21 mouse cellular contexts compared by ENCODE assay signal in genomic region chr7:27198355-27198754, GRCm38 (mm10). TPM values are rescaled to one million over a fixed set of nuclear protein-coding genes. Genes with fewer than 3 reads are reported as not detected.
"Had no signal": no experiment of that assay in that cellular context is flagged by ENCODE, and none has a peak within 500 bp of the region (broad histone marks: within the 10 kb centered on the region; RNA-seq: fewer than 3 reads in every experiment).

No protein-coding gene starts in this region.

- H3K27me3 ChIP-seq: limb, embryonic 13.5 days; liver, embryonic 13.5 days; neural tube, embryonic 15.5 days; stomach, embryonic 15.5 days had no signal

- H3K4me3 ChIP-seq: limb, embryonic 13.5 days; liver, embryonic 13.5 days; myocyte; neural tube, embryonic 15.5 days; stomach, embryonic 15.5 days had no signal

- DNase-seq: kidney, adult 8-10 months; left cerebral cortex, postnatal 4 days; liver, embryonic 13.5 days; lung, adult 18-20 months; midbrain, embryonic 14.5 days; spleen, adult 18-20 months; thymus, postnatal 36 days had no signal

- H3K4me2 ChIP-seq: limb, embryonic 13.5 days; liver, embryonic 13.5 days; neural tube, embryonic 15.5 days; stomach, embryonic 15.5 days had no signal

- H3K9me3 ChIP-seq: limb, embryonic 13.5 days; liver, embryonic 13.5 days; neural tube, embryonic 15.5 days; stomach, embryonic 15.5 days had no signal

- H3K27ac ChIP-seq: kidney, postnatal 0 days; limb, embryonic 13.5 days; liver, embryonic 13.5 days; neural tube, embryonic 15.5 days; stomach, embryonic 15.5 days had no signal

- H3K9ac ChIP-seq: limb, embryonic 13.5 days; liver, embryonic 13.5 days; neural tube, embryonic 15.5 days; stomach, embryonic 15.5 days had no signal

RNA-seq across cellular contexts. Expression of gene Mia, which starts 17.4 kb away (rescaled TPM):
- total RNA-seq: megakaryocyte progenitor cell, adult 5-6 weeks had no signal
- polyA plus RNA-seq: liver, embryonic 13.5 days had no signal

RNA-seq across cellular contexts. Expression of gene Gm21983, which starts 17.5 kb away (rescaled TPM):
- total RNA-seq: layer of hippocampus, adult 8-10 months; layer of hippocampus, postnatal 14 days; left cerebral cortex, adult 18-20 months; left cerebral cortex, postnatal 10 days; left cerebral cortex, postnatal 4 days; megakaryocyte progenitor cell, adult 5-6 weeks had no signal
- polyA plus RNA-seq: large intestine, adult 2 months; liver, embryonic 13.5 days; midbrain, embryonic 14.5 days; myocyte; neural tube, embryonic 11.5 days; testis, adult 2 months; thymus, postnatal 0 days had no signal
